Mouse (Mus musculus) hindbrain, embryonic 11.5 days (tissue): ENCODE measurements at regions not wholly inside any gene's neighbourhood (a gene's known extent, or its start where the extent isn't known, plus 50 kb on each side); places are given as distances from the start of the nearest gene placed in this dataset.

ENCODE experiments used
- ATAC-seq: fragments of 200-750 bp; cut with Nextera tagmentation; 2 replicates; pipeline ENCODE4 v1.8.0; 2017; ENCODE audit warnings: mild to moderate bottlenecking, moderate TSS enrichment, moderate library complexity; ENCODE audit not compliant: low FRiP score
- DNase-seq: peaks from one replicate; pipeline ENCODE4 v3.0.0-alpha.2; 2015; ENCODE audit warnings: low spot score
- H3K27ac ChIP-seq: fragments of 300-500 bp; sonication (generic); 2 replicates; pipeline ENCODE4 v1.5.1; 2014; ENCODE audit warnings: mild to moderate bottlenecking, low read depth, low read length
- H3K27me3 ChIP-seq: fragments of 300-500 bp; sonication (generic); 2 replicates; pipeline ENCODE4 v1.6.1; 2014; ENCODE audit warnings: mild to moderate bottlenecking, low read length, moderate library complexity, mixed read lengths; ENCODE audit not compliant: control insufficient read depth, insufficient read depth
- H3K36me3 ChIP-seq: fragments of 300-500 bp; sonication (generic); 2 replicates; pipeline ENCODE4 v1.6.1; 2014; ENCODE audit warnings: mild to moderate bottlenecking, low read length, moderate library complexity, mixed read lengths; ENCODE audit not compliant: control insufficient read depth, insufficient read depth
- H3K4me1 ChIP-seq: fragments of 300-500 bp; sonication (generic); replicated peaks from 2 replicates; pipeline ENCODE4 v1.6.1; 2014; ENCODE audit warnings: low read length, mixed read lengths; ENCODE audit not compliant: control insufficient read depth, insufficient read depth
- H3K4me2 ChIP-seq: fragments of 300-500 bp; sonication (generic); replicated peaks from 2 replicates; pipeline ENCODE4 v1.6.1; 2014; ENCODE audit warnings: mild to moderate bottlenecking, low read depth, low read length
- H3K4me3 ChIP-seq: fragments of 300-500 bp; sonication (generic); 2 replicates; pipeline ENCODE4 v1.5.1; 2014; ENCODE audit warnings: low read depth, low read length
- H3K9ac ChIP-seq: fragments of 300-500 bp; sonication (generic); 2 replicates; pipeline ENCODE4 v1.6.1; 2014; ENCODE audit warnings: low read depth, low read length
- H3K9me3 ChIP-seq: fragments of 300-500 bp; sonication (generic); 2 replicates; pipeline ENCODE4 v1.6.1; 2016; ENCODE audit warnings: low read length; ENCODE audit not compliant: control insufficient read depth
- WGBS: fragments of 180-500 bp; shearing (Covaris S2); extraction: QIAGEN DNeasy Blood & Tissue Kit; methylation state at CpG from one replicate; pipeline ENCODE4 v1.1.7; 2014; 5-methylcytosine and 5-hydroxymethylcytosine counted together

DNA sequence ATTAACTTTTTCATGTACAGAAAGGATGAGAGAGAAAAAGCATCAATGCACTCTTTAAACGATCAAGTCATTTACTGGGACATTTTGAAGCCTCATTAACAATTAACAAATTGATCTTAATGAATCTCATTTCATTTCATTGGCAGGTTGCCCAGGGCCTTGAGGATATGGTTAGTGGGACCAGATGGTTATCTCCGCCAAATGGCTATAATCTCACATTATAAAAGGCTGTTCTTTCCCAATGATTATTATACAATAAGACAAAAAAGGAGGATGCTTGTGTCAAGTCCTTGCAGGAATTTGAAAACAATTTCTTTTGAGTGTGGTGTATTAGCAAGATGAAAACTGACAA is 185.3 kb downstream of the Snx13 start:
- Histone ChIP-seq H3K4me2 (no peak overlapping the region), H3K27me3 (no peaks in the 10 kb centered on the region), H3K4me1 (no peaks in the 10 kb centered on the region), H3K9me3 (no peaks in the 10 kb centered on the region), H3K36me3 (no peaks in the 10 kb centered on the region), H3K9ac (no peak overlapping the region), H3K4me3 (no peak overlapping the region), H3K27ac (no peak overlapping the region)
- DNase-seq (no peak), ATAC-seq (no peak)
- 76% methylated on average over 2 of the region's 2 CpGs for WGBS

DNA sequence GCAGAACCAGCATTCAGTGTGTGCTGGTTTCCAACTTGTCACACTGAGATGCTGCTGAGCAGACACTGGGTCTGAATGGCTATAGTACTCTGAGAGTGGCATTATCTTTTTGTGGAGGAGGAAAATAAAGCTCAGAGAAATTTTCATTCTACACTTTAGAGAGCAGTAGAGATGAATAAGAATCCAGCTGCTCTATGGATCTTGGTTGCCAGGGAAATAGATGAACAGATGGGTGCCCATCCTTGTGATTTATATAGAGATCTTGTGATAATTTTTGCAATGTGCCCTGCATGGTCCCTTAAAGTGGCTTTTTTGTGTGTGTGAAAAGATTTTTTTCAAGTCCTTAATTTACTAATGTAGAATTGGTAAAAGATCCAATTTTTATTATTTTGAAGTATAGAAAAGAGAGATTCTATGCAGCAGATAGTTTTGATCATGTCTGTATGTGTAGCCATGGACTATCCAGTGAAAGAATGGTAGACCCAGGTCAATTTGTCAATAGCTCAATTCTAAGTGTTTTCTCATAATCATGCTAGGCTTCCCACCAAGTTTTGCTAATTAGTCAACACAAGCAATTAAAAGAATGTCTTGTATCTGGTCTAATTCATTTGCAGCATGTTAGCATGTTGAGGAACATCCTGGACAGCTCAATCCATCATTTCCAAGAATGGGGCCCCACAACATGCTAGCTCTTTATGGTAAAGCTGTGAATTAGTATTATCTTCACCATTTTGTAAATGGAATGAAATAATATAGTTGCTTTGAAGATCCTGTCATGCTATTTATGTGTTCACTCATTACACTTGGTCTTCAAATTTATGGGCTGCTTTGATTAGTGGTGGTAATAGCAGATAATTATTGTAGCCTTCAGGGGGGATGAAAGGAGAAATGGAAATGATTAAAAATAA is 184.7 kb downstream of the Snx13 start:
- DNase-seq (no peak), ATAC-seq (no peak)
- Histone ChIP-seq H3K27me3 (no peaks in the 10 kb centered on the region), H3K27ac (no peak overlapping the region), H3K9ac (no peak overlapping the region), H3K9me3 (no peaks in the 10 kb centered on the region), H3K4me2 (no peak overlapping the region), H3K4me1 (no peaks in the 10 kb centered on the region), H3K36me3 (no peaks in the 10 kb centered on the region), H3K4me3 (no peak overlapping the region)

DNA sequence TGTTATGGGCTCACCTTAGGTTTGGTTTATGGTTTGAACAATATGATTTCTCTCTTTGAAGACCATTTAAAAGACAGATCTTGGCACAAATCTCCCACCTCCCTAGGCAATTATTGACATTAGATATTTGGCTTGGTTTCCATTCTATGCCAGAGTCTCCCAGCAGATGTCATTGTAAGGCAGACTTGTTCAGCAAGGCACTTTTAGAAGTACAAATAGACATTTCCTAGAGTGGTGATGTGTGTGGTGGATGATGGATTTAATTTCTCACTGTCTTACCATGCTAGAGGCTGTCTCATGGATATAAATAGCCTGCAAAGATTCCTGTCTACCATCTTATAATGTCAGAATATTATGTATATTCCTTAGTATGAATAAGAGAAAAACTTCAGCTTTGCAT is 173.4 kb downstream of the Snx13 start:
- ATAC-seq (no peak), DNase-seq (no peak)
- no peak overlapping the region for H3K27ac ChIP-seq
- no peaks in the 10 kb centered on the region for H3K36me3 ChIP-seq
- no peaks in the 10 kb centered on the region for H3K4me1 ChIP-seq
- H3K27me3 ChIP-seq: no peaks in the 10 kb centered on the region
- no peak overlapping the region for H3K4me2 ChIP-seq
- H3K9ac ChIP-seq: no peak overlapping the region
- H3K4me3 ChIP-seq: no peak overlapping the region
- no peaks in the 10 kb centered on the region for H3K9me3 ChIP-seq

DNA sequence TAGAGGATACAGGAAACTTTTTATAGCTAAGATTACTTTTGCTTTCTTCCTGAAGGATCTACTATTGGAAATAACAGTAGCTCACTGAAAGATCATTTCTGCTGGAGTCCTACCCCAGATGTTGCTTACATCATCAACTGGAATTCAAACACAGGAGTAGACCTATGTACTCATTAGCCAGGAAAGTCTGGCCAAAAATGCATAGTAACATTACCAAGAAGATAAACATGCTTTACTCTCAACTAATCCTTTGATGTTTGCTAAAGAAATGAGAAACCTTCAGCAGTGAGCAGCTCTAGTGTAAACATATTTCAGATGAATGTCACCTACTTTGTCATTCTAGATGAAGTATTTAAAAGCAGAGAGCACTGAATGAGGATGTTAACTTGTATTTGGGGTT is 173.0 kb downstream of the Snx13 start:
- H3K9ac ChIP-seq: no peak overlapping the region
- no peak for DNase-seq
- H3K27ac ChIP-seq: no peak overlapping the region
- no peak overlapping the region for H3K4me3 ChIP-seq
- no peaks in the 10 kb centered on the region for H3K36me3 ChIP-seq
- H3K9me3 ChIP-seq: no peaks in the 10 kb centered on the region
- ATAC-seq: no peak
- H3K27me3 ChIP-seq: no peaks in the 10 kb centered on the region
- no peak overlapping the region for H3K4me2 ChIP-seq
- H3K4me1 ChIP-seq: no peaks in the 10 kb centered on the region

DNA sequence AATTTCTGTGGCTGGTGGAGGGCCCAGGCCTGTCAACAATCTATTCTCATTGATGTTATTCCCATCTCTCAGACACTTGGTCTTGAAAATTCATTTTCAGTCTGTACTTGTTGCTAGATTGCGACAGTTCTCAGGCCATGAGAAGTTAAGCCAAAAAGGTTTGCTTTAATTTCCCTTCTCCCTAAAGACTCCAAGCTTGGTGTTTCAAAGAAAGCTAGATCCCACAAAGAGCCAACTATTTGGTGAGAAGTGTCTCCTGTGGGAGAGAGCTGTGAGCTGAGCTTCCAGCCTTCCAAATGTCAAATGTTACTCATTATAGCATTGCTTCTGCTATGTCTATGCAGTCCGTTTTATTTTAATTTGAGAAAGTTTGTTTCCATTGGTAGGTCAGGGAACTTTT is 169.7 kb downstream of the Snx13 start:
- no peak for DNase-seq
- no peaks in the 10 kb centered on the region for H3K4me1 ChIP-seq
- no peaks in the 10 kb centered on the region for H3K27me3 ChIP-seq
- no peaks in the 10 kb centered on the region for H3K9me3 ChIP-seq
- no peaks in the 10 kb centered on the region for H3K36me3 ChIP-seq
- no peak overlapping the region for H3K4me3 ChIP-seq
- H3K27ac ChIP-seq: no peak overlapping the region
- WGBS: 89% methylated on average over 2 of the region's 2 CpGs
- H3K9ac ChIP-seq: no peak overlapping the region
- no peak overlapping the region for H3K4me2 ChIP-seq
- ATAC-seq: no peak

DNA sequence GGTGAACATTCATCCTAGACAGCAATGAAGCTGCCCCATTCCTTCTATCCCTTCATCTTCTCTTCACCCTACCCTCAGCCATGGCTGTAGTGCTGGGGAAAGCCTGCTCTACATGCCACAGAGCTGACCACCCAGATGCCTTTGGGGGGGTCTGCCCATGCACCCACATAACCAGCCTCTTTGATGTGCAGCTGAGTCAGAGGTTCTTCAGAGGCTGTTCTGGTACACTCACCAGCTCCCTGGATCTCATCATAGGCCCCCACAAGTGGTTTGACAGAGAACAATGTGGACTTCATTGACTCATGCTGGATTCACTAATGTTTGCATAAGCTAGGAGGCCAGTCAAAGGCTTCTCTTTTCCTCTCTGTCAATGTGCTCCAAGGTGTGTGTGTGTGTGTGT is 162.4 kb downstream of the Snx13 start:
- H3K4me1 ChIP-seq: no peaks in the 10 kb centered on the region

DNA sequence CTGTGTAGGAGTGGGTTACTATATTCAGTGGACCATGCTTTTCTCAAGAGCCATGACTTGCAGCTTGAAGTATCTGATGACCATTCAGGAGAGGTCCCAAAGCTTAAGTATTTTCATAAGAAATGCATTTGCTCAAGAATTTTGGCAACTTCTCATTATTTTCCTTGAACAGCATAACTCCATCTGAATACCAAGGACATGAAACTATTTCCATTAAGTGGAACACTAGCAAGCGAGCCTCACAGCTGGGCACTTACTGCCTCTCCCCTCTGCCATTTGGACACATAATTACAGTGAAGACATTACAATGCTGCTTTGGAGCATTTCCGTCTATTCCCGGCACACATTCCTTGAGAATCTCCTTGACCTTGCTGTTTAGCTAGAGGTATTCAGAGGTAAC is 160.6 kb downstream of the Snx13 start:
- no peak for ATAC-seq
- Histone ChIP-seq H3K4me1 (no peaks in the 10 kb centered on the region), H3K9me3 (no peaks in the 10 kb centered on the region), H3K27me3 (no peaks in the 10 kb centered on the region), H3K9ac (no peak overlapping the region), H3K36me3 (no peaks in the 10 kb centered on the region), H3K4me2 (no peak overlapping the region), H3K27ac (no peak overlapping the region), H3K4me3 (no peak overlapping the region)
- 89% methylated on average over 3 of the region's 3 CpGs for WGBS
- no peak for DNase-seq

More for the DNA sequence above, 162.4 kb downstream of the Snx13 start:
- H3K9ac ChIP-seq: no peak overlapping the region
- DNase-seq (no peak), ATAC-seq (no peak)
- no peak overlapping the region for H3K27ac ChIP-seq
- no peaks in the 10 kb centered on the region for H3K36me3 ChIP-seq
- H3K4me3 ChIP-seq: no peak overlapping the region
- H3K27me3 ChIP-seq: no peaks in the 10 kb centered on the region
- H3K4me2 ChIP-seq: no peak overlapping the region
- H3K9me3 ChIP-seq: no peaks in the 10 kb centered on the region

DNA sequence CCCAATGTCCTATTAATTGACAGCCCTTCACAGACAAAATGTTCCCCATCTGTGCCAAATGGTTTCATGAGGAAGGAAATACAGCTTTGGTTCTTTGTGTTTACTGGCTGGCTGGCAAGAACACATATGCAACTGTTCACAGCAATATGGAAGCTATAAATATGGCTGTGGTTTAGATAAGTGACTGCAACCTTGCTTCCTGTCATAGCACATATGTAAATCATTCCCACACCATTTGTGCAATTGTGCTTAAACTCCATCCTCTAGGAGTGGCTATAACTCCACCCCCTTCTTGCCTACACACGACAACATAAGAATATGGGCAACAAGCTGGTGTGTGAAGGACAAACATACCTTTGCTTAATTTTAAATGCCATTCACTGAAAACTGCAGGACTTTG is 156.4 kb downstream of the Snx13 start:
- Histone ChIP-seq H3K36me3 (no peaks in the 10 kb centered on the region), H3K9me3 (no peaks in the 10 kb centered on the region), H3K27ac (no peak overlapping the region), H3K27me3 (no peaks in the 10 kb centered on the region), H3K9ac (no peak overlapping the region), H3K4me3 (no peak overlapping the region), H3K4me1 (no peaks in the 10 kb centered on the region), H3K4me2 (no peak overlapping the region)
- no peak for DNase-seq
- ATAC-seq: no peak
- 91% methylated on average over 1 of the region's 1 CpGs for WGBS

DNA sequence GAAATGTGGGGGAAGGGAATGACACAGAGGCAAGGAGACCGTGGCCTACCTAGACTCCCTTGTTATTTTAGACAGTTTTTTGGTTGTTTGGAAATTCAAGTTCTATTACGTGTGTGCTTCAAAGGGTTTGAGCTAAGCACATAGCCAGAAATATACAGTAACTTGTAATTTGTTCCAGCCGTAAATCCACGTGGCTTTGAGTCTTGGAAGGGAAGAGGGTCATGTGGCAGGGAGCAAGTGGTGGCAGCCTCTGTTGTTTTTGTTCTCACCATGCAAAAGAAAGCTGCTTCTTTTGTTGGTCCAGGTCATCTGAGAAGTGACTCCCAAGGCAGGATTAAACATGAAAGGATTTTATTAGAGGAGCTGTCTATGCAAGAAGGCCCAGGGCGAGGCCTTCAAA is 153.1 kb downstream of the Snx13 start:
- no peaks in the 10 kb centered on the region for H3K4me1 ChIP-seq
- no peaks in the 10 kb centered on the region for H3K9me3 ChIP-seq
- H3K4me2 ChIP-seq: no peak overlapping the region
- no peaks in the 10 kb centered on the region for H3K27me3 ChIP-seq
- no peak overlapping the region for H3K4me3 ChIP-seq
- 58% methylated on average over 5 of the region's 5 CpGs for WGBS
- H3K9ac ChIP-seq: no peak overlapping the region
- no peak for ATAC-seq
- DNase-seq: peak; percentile 12
- no peaks in the 10 kb centered on the region for H3K36me3 ChIP-seq
- no peak overlapping the region for H3K27ac ChIP-seq
